Mouse (Mus musculus) monocyte, adult 5-6 weeks (primary cell): ENCODE measurements around the gene Hacd2. TPM values are rescaled to one million over a fixed set of nuclear protein-coding genes. Genes with fewer than 3 reads are reported as not detected.

Experiments used
- ATAC-seq: fragments of 153-309, 156-312 bp; replicated peaks from 2 replicates; pipeline ENCODE4 v1.8.0; 2017; ENCODE audit warnings: mild to moderate bottlenecking; ENCODE audit not compliant: low TSS enrichment, insufficient number of reproducible peaks, severe bottlenecking, poor library complexity, low FRiP score
- total RNA-seq: library from RNA; stranded (forward); fragments of 200-1000, 200-491, 200-594 nt; gene quantifications from 3 replicates; pipeline ENCODE4 v1.2.3, GENCODE M21; 2017

Hacd2 gene
- 5.0 to 12.2 TPM (median 5.9 TPM) in 3 replicates for total RNA-seq

DNA sequence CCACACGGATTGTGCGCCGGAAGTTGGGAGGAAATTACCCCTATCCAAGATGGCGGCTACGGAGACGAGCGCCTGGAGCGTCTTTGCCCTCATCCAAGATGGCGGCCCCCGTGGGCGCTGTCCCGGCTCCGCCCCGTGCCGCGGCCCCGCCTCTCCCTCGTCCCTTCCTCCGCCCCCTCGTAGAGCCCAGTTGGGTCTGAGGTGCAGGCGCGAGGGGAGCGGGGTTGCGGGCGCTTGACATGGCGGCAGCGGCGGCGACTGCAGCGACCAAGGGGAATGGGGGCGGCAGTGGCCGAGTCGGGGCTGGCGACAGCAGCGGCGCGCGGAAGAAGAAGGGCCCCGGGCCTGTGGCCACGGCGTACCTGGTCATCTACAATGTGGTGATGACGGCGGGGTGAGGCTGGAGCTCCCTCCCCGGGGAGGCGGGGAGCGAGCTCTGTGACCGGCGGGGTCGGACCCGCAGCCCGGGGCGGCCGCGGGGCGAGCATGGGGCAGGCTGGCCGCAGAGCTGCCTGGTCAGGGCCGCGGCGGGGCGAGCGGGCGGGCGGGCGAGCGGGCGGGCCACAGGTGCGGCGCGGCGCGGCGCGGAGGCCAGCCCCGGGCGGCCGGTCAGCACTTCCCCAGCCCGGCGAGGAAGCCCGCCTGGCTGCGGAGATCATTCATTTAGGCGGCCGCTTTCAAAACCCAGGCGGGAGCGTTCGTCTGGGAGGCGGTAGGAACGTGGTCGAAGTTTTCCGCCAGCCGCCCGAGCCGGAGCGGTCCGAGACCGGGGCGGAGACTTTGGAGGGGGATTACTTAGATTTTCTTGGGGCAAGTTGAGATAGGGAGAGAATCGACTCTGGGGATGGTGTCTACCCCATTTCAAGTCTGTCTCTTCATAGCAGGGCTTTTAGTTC lies at the start of gene Hacd2:
Hacd2 (plus strand) TSS at position 187 of the 896 bp plus-strand sequence.
- peak; percentile 96 for ATAC-seq

DNA sequence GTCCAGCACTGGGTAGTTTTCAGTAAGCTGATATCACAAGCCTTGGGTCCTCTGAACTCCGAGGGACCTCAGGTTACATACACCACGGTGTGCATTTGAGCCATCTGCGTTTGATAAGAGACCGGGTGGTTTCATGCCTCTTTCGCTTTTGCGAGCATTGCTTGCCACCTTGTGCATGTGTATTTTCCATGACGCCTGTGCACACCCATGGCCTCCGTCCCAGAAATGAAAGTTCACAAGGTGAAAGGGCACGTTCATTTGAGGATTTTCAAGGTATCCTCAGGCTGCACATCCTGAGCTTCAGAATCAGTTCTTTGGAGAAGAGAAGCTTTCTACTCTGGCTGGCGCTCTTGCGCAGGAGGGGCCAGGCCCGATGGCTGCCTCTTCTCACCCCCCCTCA lies 49.8 kb upstream of the Hacd2 start:
- no peak for ATAC-seq

DNA sequence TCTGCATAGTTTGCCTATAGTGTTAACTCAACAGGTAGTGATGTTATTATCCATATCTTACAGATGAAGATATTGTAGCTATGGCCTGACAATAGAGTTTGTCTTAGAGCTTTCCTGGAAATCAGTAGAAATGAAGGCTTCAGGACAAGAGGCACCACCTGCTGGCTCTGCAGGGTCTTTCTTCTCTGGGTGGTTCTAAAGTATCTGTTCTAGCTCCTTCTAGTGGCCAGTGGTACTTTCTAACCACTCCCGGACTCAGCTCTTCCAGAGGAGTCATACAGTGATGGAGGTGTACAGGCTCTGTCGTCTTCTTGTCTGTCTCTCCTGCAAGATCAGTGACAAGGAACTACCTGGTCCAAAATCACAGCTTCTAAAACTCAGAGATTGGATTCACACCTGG lies 46.7 kb upstream of the Hacd2 start:
- no peak for ATAC-seq

GRCm38 (mm10) chr16:34976630-34977029 lies 45.6 kb upstream of the Hacd2 start:
- no peak for ATAC-seq

DNA sequence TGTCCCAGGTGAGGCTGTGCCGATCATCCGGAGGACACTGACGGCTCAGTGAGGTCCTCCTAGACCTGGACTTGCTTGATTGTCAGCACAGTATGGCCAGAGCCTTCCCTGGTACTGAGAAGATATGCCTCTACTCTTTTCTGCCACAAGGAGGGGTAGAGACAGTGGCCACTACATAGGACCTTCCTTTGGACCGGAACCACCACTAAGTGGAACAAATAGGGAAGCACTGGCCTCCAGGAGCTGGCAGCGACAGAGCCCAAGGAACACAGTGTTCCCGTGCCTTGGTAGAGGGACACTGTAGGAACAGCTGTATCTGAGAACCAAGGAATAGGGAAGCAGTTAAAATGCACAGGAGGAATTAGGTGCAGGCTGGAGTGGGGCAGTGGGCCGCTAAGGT lies 44.2 kb upstream of the Hacd2 start:
- no peak for ATAC-seq

DNA sequence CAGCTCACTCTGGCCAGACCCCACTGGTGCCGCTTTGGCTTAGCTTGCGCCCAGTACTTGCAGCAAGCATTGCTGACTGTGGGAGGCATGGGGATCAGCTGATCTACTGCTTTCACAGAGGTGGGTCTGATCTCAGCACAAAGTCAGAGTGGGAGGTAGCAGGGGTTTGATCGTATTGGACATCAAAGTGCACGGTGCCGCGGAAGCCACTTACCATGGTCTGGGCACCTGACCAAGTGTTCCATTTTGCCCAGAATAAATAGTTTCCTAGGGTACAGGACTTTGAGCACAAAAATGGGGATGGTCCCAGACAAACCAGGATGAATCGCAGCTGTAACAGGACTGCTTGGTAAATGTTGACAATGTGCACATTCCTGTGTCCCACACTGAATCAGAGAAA lies 41.2 kb upstream of the Hacd2 start:
- ATAC-seq = no peak

DNA sequence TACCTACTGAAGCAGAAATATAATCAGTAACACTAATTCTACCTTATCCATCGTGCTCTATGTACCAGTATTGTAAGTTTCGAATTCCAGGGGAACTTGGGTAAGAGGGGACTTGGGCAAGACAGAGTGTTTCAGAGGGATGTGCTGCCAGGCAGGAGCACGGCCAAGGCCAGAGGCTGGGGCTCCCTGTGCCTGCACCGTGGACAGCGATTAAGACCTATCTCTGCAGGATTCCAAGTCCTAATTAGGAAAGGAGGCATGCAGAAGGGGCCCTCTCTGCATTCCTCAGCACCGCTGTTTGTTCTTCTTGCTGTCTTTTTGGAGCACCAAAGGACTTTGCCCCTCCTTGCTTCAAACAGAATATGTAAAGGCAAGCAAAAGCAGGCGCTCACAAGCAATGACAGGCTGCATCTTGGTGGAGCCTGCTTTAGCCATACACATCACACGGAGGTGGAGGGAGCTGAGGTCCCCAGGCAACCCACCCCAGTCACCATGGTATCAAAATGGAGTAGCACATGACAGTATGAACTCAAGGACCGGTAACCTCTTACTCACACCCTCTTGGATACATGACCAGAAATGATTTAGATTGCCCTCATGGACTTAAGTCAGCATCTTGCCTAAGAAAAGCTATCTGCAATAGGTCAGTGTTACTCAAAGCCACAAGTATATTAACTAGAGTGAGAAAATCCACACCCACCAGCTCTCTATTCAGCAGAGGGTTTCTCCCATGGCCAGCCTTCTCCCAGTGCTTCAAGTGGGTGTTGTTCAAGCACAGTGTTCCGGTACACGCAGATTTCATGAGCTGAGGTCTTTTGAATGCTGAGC lies 37.8 kb upstream of the Hacd2 start:
- ATAC-seq = no peak

GRCm38 (mm10) chr16:34985031-34985346 lies 37.2 kb upstream of the Hacd2 start:
- ATAC-seq = no peak

DNA sequence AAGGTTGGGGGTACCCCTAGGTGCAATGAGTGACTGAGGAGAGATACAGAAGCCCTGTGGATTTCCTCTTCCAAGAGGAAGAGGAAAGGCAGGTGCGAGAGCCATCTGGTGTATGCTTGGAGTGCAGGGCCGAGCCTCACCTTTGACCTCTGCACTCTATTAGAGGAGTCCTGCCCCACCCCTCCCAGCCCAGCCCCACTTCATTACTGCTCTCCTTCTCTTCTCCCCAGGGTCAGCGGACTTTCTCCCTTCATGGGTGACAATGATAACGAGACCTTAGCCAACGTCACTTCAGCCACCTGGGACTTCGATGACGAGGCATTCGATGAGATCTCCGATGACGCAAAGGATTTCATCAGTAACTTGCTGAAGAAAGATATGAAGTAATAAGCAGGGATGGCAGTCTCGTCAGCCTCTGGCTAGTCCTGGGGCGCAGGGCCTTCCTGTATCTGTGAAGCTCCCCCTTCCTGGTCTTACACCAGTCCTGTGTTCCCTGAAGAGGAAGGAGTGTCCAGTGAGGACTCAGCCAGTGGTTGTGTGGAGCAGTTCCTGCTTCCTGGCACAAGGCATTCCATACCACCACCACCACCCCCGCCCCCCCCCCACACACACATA lies 35.9 kb upstream of the Hacd2 start:
- ATAC-seq = no peak

GRCm38 (mm10) chr16:34991365-34991764 lies 30.9 kb upstream of the Hacd2 start:
- ATAC-seq = no peak

DNA sequence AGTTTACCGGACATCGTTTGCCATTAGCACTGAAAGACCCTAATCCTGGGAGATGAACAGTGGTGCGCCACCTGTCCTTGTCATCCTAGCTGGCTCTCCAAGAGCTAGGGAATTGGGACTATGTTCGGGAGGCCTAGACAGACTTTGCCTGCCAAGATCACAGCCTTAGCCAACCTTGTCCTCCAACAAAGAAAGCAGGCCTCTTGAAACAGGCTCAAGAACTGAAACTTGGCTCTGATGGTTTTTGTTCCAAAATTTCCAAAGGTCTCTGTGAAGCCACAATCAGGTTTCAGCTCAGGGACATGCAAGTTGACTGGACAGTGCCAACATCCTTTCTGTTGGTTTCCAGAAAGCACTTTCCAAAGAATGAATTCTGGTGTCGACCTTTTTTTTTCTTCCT lies 29.4 kb upstream of the Hacd2 start:
- no peak for ATAC-seq

DNA sequence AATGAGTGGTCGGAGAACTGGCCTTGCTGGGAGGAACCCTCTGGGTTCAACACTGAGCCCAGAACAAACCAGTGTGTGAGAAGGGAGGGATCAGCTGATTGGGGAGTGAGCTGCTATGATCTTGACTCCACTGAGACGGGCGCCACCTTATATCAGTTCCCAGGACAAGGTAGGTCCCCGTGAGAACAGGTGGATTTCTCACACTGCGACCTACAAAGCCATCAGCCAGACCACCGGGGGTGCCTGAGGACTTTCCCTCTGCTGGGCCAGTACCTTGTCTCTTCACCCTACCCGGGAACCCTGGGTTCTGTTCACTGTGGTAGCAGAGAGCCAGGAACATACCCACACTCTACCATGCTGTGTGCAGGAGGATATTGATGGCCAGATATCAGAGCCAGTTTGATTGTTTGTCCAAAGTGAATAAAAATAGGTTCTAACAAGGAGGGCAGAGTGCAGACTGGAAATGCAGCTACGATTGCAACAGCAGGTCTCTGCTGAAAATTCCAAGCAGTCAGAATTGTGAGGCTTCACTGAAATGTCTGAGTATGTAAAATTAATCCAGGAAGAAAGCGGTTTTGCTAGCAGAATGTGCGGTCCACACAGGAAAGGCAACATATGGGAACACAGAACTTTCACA lies 28.4 kb upstream of the Hacd2 start:
- no peak for ATAC-seq

GRCm38 (mm10) chr16:34994641-34995141 lies 27.5 kb upstream of the Hacd2 start:
- ATAC-seq = no peak

- ATAC-seq = no peak
Measured at GRCm38 (mm10) chr16:34996133-34996532, 26.1 kb upstream of the Hacd2 start.

- no peak for ATAC-seq
Measured at GRCm38 (mm10) chr16:34997052-34997451, 25.2 kb upstream of the Hacd2 start.

GRCm38 (mm10) chr16:34997576-34997975 lies 24.7 kb upstream of the Hacd2 start:
- no peak for ATAC-seq

- ATAC-seq = no peak
Measured at GRCm38 (mm10) chr16:34999016-34999415, 23.2 kb upstream of the Hacd2 start.

- ATAC-seq = no peak
Measured at GRCm38 (mm10) chr16:34999986-35000385, 22.2 kb upstream of the Hacd2 start.
